Mouse (Mus musculus) hindbrain, embryonic 14.5 days (tissue): Measurements from ENCODE around the gene Ube2c. TPM values are rescaled to one million over a fixed set of nuclear protein-coding genes. Genes with fewer than 3 reads are reported as not detected.

Experiments used
- ATAC-seq: fragments of 200-750 bp; cut with Nextera tagmentation; 2 replicates; pipeline ENCODE4 v1.8.0; 2017; ENCODE audit warnings: moderate number of reproducible peaks, mild to moderate bottlenecking, moderate TSS enrichment, moderate library complexity; ENCODE audit not compliant: low FRiP score
- DNase-seq: peaks from one replicate; pipeline ENCODE4 v3.0.0-alpha.2; 2015; ENCODE audit warnings: low spot score
- H3K27ac ChIP-seq: fragments of 300-500 bp; sonication (generic); 2 replicates; pipeline ENCODE4 v1.5.1; 2014; ENCODE audit warnings: mild to moderate bottlenecking, moderate library complexity
- H3K27me3 ChIP-seq: fragments of 300-500 bp; sonication (generic); 2 replicates; pipeline ENCODE4 v1.6.1; 2014; ENCODE audit warnings: mild to moderate bottlenecking, low read length, mixed read lengths; ENCODE audit not compliant: control insufficient read depth, insufficient read depth
- H3K36me3 ChIP-seq: fragments of 300-500 bp; sonication (generic); replicated peaks from 2 replicates; pipeline ENCODE4 v1.6.1; 2014; ENCODE audit not compliant: control insufficient read depth, insufficient read depth
- H3K4me1 ChIP-seq: fragments of 300-500 bp; sonication (generic); replicated peaks from 2 replicates; pipeline ENCODE4 v1.6.1; 2014; ENCODE audit warnings: antibody characterized with exemption, low read length, mixed read lengths; ENCODE audit not compliant: control insufficient read depth, insufficient read depth
- H3K4me2 ChIP-seq: fragments of 300-500 bp; sonication (generic); replicated peaks from 2 replicates; pipeline ENCODE4 v1.6.1; 2014; ENCODE audit warnings: mild to moderate bottlenecking, moderate library complexity
- H3K4me3 ChIP-seq: fragments of 300-500 bp; sonication (generic); replicated peaks from 2 replicates; pipeline ENCODE4 v1.5.1; 2014; ENCODE audit warnings: mild to moderate bottlenecking, low read length
- H3K9ac ChIP-seq: fragments of 300-500 bp; sonication (generic); 2 replicates; pipeline ENCODE4 v1.6.1; 2014
- H3K9me3 ChIP-seq: fragments of 300-500 bp; sonication (generic); 2 replicates; pipeline ENCODE4 v1.6.1; 2016; ENCODE audit warnings: low read length; ENCODE audit not compliant: control insufficient read depth
- WGBS: fragments of 180-500 bp; shearing (Covaris S2); extraction: QIAGEN DNeasy Blood & Tissue Kit; methylation state at CpG from one replicate; pipeline ENCODE4 v1.1.7; 2014; 5-methylcytosine and 5-hydroxymethylcytosine counted together
- polyA plus RNA-seq: library from polyadenylated mRNA; unstranded; fragments of >200 nt; fragmentation: Nextera tagmentation; extraction: Ambion mirVana; gene quantifications from 2 replicates; pipeline ENCODE4 v1.2.1, GENCODE M21; 2014

Gene Ube2c
- polyA plus RNA-seq, 1 experiment from 2014 or later: 59.4 TPM

- H3K4me2 ChIP-seq: no peak overlapping the region
- no peak for DNase-seq
- no peak overlapping the region for H3K9ac ChIP-seq
- no peak overlapping the region for H3K27ac ChIP-seq
- no peak for ATAC-seq
- H3K9me3 ChIP-seq: no peaks in the 10 kb centered on the region
- peaks cover 36% of the 10 kb centered on the region for H3K36me3 ChIP-seq
- WGBS: 86% methylated on average over 6 of the region's 6 CpGs
- H3K27me3 ChIP-seq: no peaks in the 10 kb centered on the region
- peaks cover 13% of the 10 kb centered on the region; the same call in 1 of the 2 replicates for H3K4me1 ChIP-seq
- H3K4me3 ChIP-seq: no peak overlapping the region
Measured at GRCm38 (mm10) chr2:164821060-164821459, 51.4 kb downstream of the Ube2c start.

GRCm38 (mm10) chr2:164822636-164823165, 53.0 kb downstream of the Ube2c start, which contains the start of gene Zswim1:
Gene Zswim1 (plus strand): TSS chr2:164822686.
- Histone ChIP-seq H3K9me3 (no peaks in the 10 kb centered on the region), H3K4me2 (peak within 1 kb of the TSS; percentile 60), H3K4me3 (peak within 1 kb of the TSS; percentile 64), H3K27me3 (no peaks in the 10 kb centered on the region), H3K4me1 (peaks cover 13% of the 10 kb centered on the region; the same call in 1 of the 2 replicates), H3K9ac (peak within 1 kb of the TSS; percentile 77), H3K36me3 (peaks cover 53% of the 10 kb centered on the region), H3K27ac (peak within 1 kb of the TSS; percentile 94)
- peak; percentile 99 for ATAC-seq
- 1% methylated on average over 32 of the region's 32 CpGs for WGBS
- DNase-seq: peak; percentile 100

- H3K4me1 ChIP-seq: peaks cover 13% of the 10 kb centered on the region; the same call in 1 of the 2 replicates
- no peaks in the 10 kb centered on the region for H3K27me3 ChIP-seq
- H3K9ac ChIP-seq: peak overlapping the region; percentile 77
- ATAC-seq (peak; percentile 56), DNase-seq (peak; percentile 59)
- peak overlapping the region; percentile 94 for H3K27ac ChIP-seq
- H3K4me3 ChIP-seq: peak overlapping the region; percentile 64
- 1% methylated on average over 10 of the region's 10 CpGs for WGBS
- no peaks in the 10 kb centered on the region for H3K9me3 ChIP-seq
- H3K4me2 ChIP-seq: peak overlapping the region; percentile 60
- H3K36me3 ChIP-seq: peaks cover 57% of the 10 kb centered on the region
Measured at GRCm38 (mm10) chr2:164823181-164823585, 53.5 kb downstream of the Ube2c start.

- DNase-seq (no peak), ATAC-seq (no peak)
- Histone ChIP-seq H3K4me3 (peak overlapping the region; percentile 64), H3K9ac (no peak overlapping the region), H3K36me3 (peaks cover 63% of the 10 kb centered on the region), H3K4me2 (peak overlapping the region; percentile 60), H3K27ac (no peak overlapping the region), H3K27me3 (no peaks in the 10 kb centered on the region), H3K4me1 (peaks cover 13% of the 10 kb centered on the region; the same call in 1 of the 2 replicates), H3K9me3 (no peaks in the 10 kb centered on the region)
- WGBS: 93% methylated on average over 4 of the region's 4 CpGs
Measured at GRCm38 (mm10) chr2:164823969-164824368, 54.3 kb downstream of the Ube2c start.

- 95% methylated on average over 17 of the region's 17 CpGs for WGBS
- ATAC-seq (no peak), DNase-seq (no peak)
- H3K27me3 ChIP-seq: no peaks in the 10 kb centered on the region
- H3K36me3 ChIP-seq: peaks cover 57% of the 10 kb centered on the region
- peaks cover 13% of the 10 kb centered on the region; the same call in 1 of the 2 replicates for H3K4me1 ChIP-seq
- H3K9me3 ChIP-seq: no peaks in the 10 kb centered on the region
- H3K27ac ChIP-seq: no peak overlapping the region
- H3K4me3 ChIP-seq: no peak overlapping the region
- no peak overlapping the region for H3K4me2 ChIP-seq
- no peak overlapping the region for H3K9ac ChIP-seq
Measured at GRCm38 (mm10) chr2:164825521-164825920, 55.8 kb downstream of the Ube2c start.

GRCm38 (mm10) chr2:164827146-164827850, 57.6 kb downstream of the Ube2c start:
- no peaks in the 10 kb centered on the region for H3K9me3 ChIP-seq
- DNase-seq (no peak), ATAC-seq (no peak)
- H3K9ac ChIP-seq: no peak overlapping the region
- WGBS: 93% methylated on average over 16 of the region's 16 CpGs
- H3K27ac ChIP-seq: no peak overlapping the region
- no peaks in the 10 kb centered on the region for H3K27me3 ChIP-seq
- H3K4me3 ChIP-seq: no peak overlapping the region
- H3K4me2 ChIP-seq: no peak overlapping the region
- peaks cover 42% of the 10 kb centered on the region for H3K36me3 ChIP-seq
- peaks cover 11% of the 10 kb centered on the region; the same call in 1 of the 2 replicates for H3K4me1 ChIP-seq

Other genes with a start within 250 kb of the Ube2c start
- 2.4 and 4.0 TPM in 2 replicates for gene Wfdc2, start 207.5 kb upstream of the Ube2c start, polyA plus RNA-seq
- not detected in 2 replicates for gene Spint3, start 196.4 kb upstream of the Ube2c start, polyA plus RNA-seq
- 0.25 TPM in 1 of 2 replicates, not detected in the other for gene Wfdc6a, start 184.5 kb upstream of the Ube2c start, polyA plus RNA-seq
- not detected in 2 replicates for gene Eppin, start 176.3 kb upstream of the Ube2c start, polyA plus RNA-seq
- not detected in 2 replicates for gene Wfdc6b, start 156.4 kb upstream of the Ube2c start, polyA plus RNA-seq
- not detected in 2 replicates for gene Wfdc8, start 156.3 kb upstream of the Ube2c start, polyA plus RNA-seq
- not detected in 2 replicates for gene Wfdc16, start 131.1 kb upstream of the Ube2c start, polyA plus RNA-seq
- not detected in 2 replicates for gene Wfdc10, start 113.9 kb upstream of the Ube2c start, polyA plus RNA-seq
- not detected in 2 replicates for gene Wfdc9, start 113.3 kb upstream of the Ube2c start, polyA plus RNA-seq
- gene Wfdc11, start 95.8 kb upstream of the Ube2c start, polyA plus RNA-seq: not detected in 2 replicates
- 0.26 TPM in 1 of 2 replicates, not detected in the other for gene Wfdc13, start 84.8 kb upstream of the Ube2c start, polyA plus RNA-seq
- not detected in 2 replicates for gene Spint4, start 71.4 kb upstream of the Ube2c start, polyA plus RNA-seq
- gene Spint5, start 54.6 kb upstream of the Ube2c start, polyA plus RNA-seq: not detected in 2 replicates
- gene Wfdc3, start 24.0 kb upstream of the Ube2c start, polyA plus RNA-seq: 0.78 and 1.4 TPM in 2 replicates
- gene Dnttip1, start 23.9 kb upstream of the Ube2c start, polyA plus RNA-seq: 46.6 and 50.3 TPM in 2 replicates
- gene Tnnc2, start 10.1 kb downstream of the Ube2c start, polyA plus RNA-seq: 0.39 TPM in 1 of 2 replicates, not detected in the other
- gene Snx21, start 15.9 kb downstream of the Ube2c start, polyA plus RNA-seq: 33.3 and 40.8 TPM in 2 replicates
- 18.3 and 20.8 TPM in 2 replicates for gene Acot8, start 35.0 kb downstream of the Ube2c start, polyA plus RNA-seq
- 16.4 and 17.0 TPM in 2 replicates for gene Zswim3, start 35.2 kb downstream of the Ube2c start, polyA plus RNA-seq
- gene Zswim1, start 52.8 kb downstream of the Ube2c start, polyA plus RNA-seq: 25.7 and 26.7 TPM in 2 replicates
- gene Spata25, start 58.6 kb downstream of the Ube2c start, polyA plus RNA-seq: not detected in 2 replicates
- 85.9 and 89.6 TPM in 2 replicates for gene Ctsa, start 63.0 kb downstream of the Ube2c start, polyA plus RNA-seq
- 5.8 and 7.9 TPM in 2 replicates for gene Neurl2, start 63.6 kb downstream of the Ube2c start, polyA plus RNA-seq
- 148 and 167 TPM in 2 replicates for gene Pltp, start 87.8 kb downstream of the Ube2c start, polyA plus RNA-seq
- gene Pcif1, start 109.4 kb downstream of the Ube2c start, polyA plus RNA-seq: 72.9 and 74.7 TPM in 2 replicates
- 14.6 and 15.4 TPM in 2 replicates for gene Zfp335, start 141.9 kb downstream of the Ube2c start, polyA plus RNA-seq
- 28.8 and 33.2 TPM in 2 replicates for gene Mmp9, start 170.9 kb downstream of the Ube2c start, polyA plus RNA-seq
- gene Slc12a5, start 190.9 kb downstream of the Ube2c start, polyA plus RNA-seq: 62.1 and 73.6 TPM in 2 replicates